Mouse (Mus musculus): ENCODE measurements around the gene Cops8. TPM values are rescaled to one million over a fixed set of nuclear protein-coding genes. Genes with fewer than 3 reads are reported as not detected.
A peak's percentile ranks its signal among the peaks of the same experiment; 100 is the strongest.

Gene Cops8
- polyA plus RNA-seq, 1 experiment from 2014 or later, result 147 TPM

DNA sequence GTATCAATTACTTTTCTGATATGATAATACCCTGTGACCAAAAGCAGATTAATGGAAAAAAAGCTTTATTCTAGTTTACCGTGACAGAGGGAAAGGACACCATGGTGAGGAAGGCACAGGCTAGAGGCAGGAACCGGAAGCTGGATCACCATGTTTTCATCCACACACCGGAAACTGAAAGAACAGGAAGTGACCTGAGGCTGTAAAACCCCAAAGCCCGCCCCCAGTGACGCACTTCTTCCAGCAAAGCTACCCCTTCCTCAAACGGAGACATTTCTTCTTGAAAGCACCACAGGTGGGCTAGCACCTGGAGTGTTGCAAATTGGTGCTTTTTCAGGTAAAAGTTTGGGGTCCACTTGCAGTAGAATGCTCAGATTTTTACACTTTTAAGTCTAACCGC, 20.1 kb upstream of the Cops8 start:
- Histone ChIP-seq H3K27ac (ENCODE audit: low read length) (no peak overlapping the region), H3K4me1 (ENCODE audit: control insufficient read depth, insufficient read depth, low read length) (no peaks in the 10 kb centered on the region), H3K27me3 (ENCODE audit: control insufficient read depth, insufficient read depth, low read length) (no peaks in the 10 kb centered on the region), H3K4me3 (ENCODE audit: low read depth, low read length) (no peak overlapping the region), H3K4me2 (replicated peaks; ENCODE audit: low read depth, low read length) (no peak overlapping the region), H3K9ac (replicated peaks; ENCODE audit: low read depth, low read length) (no peak overlapping the region), H3K36me3 (ENCODE audit: control insufficient read depth, insufficient read depth, low read length) (no peaks in the 10 kb centered on the region), H3K9me3 (ENCODE audit: control insufficient read depth, low read depth, low read length) (no peaks in the 10 kb centered on the region)
- no peak for ATAC-seq (ENCODE audit: insufficient number of reproducible peaks, insufficient read depth, low FRiP score, low read depth)
- 82% methylated on average over 7 of the region's 7 CpGs for WGBS

DNA sequence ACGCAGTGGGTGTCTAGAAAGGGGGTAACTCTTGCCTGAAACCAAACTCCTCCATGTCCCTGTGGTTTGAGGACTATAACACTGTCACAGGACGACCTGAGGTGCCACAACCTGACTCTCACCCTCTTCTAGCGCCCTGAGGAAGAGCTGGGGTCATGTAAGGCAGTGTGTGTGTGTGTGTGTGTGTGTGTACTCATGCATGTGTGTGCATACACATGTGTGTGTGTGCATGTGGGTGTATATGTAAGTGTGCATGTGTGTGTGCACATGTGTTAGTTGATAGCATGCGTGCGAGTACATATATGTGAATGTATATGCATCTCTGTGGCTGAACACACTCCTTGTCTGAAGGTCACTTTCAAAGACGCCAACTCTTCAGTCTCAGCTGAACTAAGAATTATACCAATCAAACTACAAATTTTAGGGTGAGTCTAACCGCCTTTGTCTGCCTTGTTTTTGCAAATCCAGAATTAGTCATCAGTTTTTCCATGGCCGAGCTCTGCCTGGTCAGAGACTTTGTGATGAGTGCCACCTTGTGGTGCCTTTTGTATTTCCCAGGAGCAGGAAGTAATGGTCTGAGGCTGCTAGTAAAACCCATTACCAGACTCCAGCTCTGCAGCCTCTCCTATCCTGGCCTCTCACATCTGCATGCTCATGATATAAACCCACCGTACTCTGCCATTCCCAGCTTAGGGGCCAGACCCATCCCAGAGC, 14.6 kb upstream of the Cops8 start:
- ATAC-seq (ENCODE audit: insufficient number of reproducible peaks, insufficient read depth, low FRiP score, low read depth), result 0 out of 2 replicates have a peak, but pooled peaks have one; percentile 54
- Histone ChIP-seq H3K4me1 (ENCODE audit: control insufficient read depth, insufficient read depth, low read length) (0 out of 2 replicates have a peak, but pooled peaks cover 2% of the 10 kb centered on the region), H3K9ac (replicated peaks; ENCODE audit: low read depth, low read length) (no peak overlapping the region), H3K27ac (ENCODE audit: low read length) (no peak overlapping the region), H3K9me3 (ENCODE audit: control insufficient read depth, low read depth, low read length) (no peaks in the 10 kb centered on the region), H3K4me2 (replicated peaks; ENCODE audit: low read depth, low read length) (no peak overlapping the region), H3K36me3 (ENCODE audit: control insufficient read depth, insufficient read depth, low read length) (no peaks in the 10 kb centered on the region), H3K4me3 (ENCODE audit: low read depth, low read length) (no peak overlapping the region), H3K27me3 (ENCODE audit: control insufficient read depth, insufficient read depth, low read length) (no peaks in the 10 kb centered on the region)
- WGBS, result 58% methylated on average over 9 of the region's 9 CpGs

DNA sequence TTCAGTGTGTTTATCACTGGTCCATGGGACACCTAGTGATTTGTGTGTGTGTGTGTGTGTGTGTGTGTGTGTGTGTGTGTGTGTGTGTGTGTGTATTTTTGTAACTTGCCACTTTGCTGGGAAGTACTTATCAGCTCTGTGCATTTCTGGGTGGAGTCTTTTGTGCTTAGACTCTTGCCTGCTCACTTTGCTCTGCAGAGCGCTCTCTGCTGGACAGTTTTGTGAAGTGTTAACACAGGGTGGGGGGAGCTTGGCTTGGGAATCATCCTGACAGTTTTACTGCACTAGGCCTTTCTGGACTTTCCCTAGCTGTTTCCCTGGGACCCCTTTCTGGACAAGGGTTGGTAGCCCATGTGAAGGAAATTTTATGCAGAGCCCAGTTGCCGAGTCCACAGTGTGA, 12.0 kb upstream of the Cops8 start:
- Histone ChIP-seq H3K4me1 (ENCODE audit: control insufficient read depth, insufficient read depth, low read length) (0 out of 2 replicates have a peak, but pooled peaks cover 2% of the 10 kb centered on the region), H3K9me3 (ENCODE audit: control insufficient read depth, low read depth, low read length) (no peaks in the 10 kb centered on the region), H3K9ac (replicated peaks; ENCODE audit: low read depth, low read length) (no peak overlapping the region), H3K27ac (ENCODE audit: low read length) (no peak overlapping the region), H3K36me3 (ENCODE audit: control insufficient read depth, insufficient read depth, low read length) (no peaks in the 10 kb centered on the region), H3K27me3 (ENCODE audit: control insufficient read depth, insufficient read depth, low read length) (no peaks in the 10 kb centered on the region), H3K4me2 (replicated peaks; ENCODE audit: low read depth, low read length) (no peak overlapping the region), H3K4me3 (ENCODE audit: low read depth, low read length) (no peak overlapping the region)
- no peak for ATAC-seq (ENCODE audit: insufficient number of reproducible peaks, insufficient read depth, low FRiP score, low read depth)
- WGBS, result 42% methylated on average over 2 of the region's 2 CpGs

DNA sequence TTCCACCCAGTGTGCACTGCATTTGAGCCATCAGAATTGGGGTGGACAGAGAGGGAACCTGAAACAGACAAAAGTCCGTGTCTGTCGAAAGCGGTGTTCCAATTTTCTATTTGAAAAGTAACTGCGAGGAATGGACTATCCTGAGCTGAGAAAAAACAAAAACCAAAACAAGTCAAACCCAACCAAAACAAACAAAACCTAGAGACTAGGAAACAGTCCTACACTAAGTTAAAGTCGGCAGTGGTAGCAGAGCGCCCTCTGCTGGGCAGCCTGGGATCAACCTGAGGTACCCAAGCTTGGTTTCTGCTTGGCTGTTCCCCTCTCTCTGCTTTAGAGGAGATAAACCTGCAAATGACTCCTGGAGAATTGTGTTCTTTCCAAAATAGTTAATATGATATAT, 10.0 kb upstream of the Cops8 start:
- no peak overlapping the region for H3K9ac ChIP-seq (replicated peaks; ENCODE audit: low read depth, low read length)
- H3K4me1 ChIP-seq (ENCODE audit: control insufficient read depth, insufficient read depth, low read length), result 0 out of 2 replicates have a peak, but pooled peaks cover 2% of the 10 kb centered on the region
- no peak overlapping the region for H3K27ac ChIP-seq (ENCODE audit: low read length)
- H3K27me3 ChIP-seq (ENCODE audit: control insufficient read depth, insufficient read depth, low read length), result no peaks in the 10 kb centered on the region
- H3K4me3 ChIP-seq (ENCODE audit: low read depth, low read length), result no peak overlapping the region
- H3K4me2 ChIP-seq (replicated peaks; ENCODE audit: low read depth, low read length), result no peak overlapping the region
- no peaks in the 10 kb centered on the region for H3K9me3 ChIP-seq (ENCODE audit: control insufficient read depth, low read depth, low read length)
- WGBS, result 14% methylated on average over 6 of the region's 6 CpGs
- ATAC-seq (ENCODE audit: insufficient number of reproducible peaks, insufficient read depth, low FRiP score, low read depth), result no peak
- H3K36me3 ChIP-seq (ENCODE audit: control insufficient read depth, insufficient read depth, low read length), result no peaks in the 10 kb centered on the region

DNA sequence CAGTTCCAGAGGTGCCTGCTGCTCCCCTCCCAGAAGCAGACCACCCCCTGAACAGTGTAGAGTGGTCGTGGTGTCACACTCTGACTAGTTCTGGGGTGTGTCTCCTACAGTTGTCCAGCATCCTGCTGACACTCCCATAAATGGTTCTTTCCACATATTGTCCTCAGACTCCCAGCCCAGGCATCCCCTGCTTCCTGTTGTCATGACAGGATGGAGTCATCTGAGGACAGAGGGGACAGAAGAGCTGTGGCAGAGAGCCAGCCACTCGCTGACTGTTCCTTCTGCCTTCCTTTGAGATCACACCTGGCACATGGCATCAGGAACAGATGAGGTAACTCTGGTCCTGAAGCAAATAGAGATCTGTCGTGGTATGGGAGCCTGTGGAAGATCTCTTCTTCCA, 3.6 kb upstream of the Cops8 start:
- Histone ChIP-seq H3K9me3 (ENCODE audit: control insufficient read depth, low read depth, low read length) (no peaks in the 10 kb centered on the region), H3K9ac (replicated peaks; ENCODE audit: low read depth, low read length) (no peak overlapping the region), H3K4me1 (ENCODE audit: control insufficient read depth, insufficient read depth, low read length) (no peaks in the 10 kb centered on the region), H3K27me3 (ENCODE audit: control insufficient read depth, insufficient read depth, low read length) (no peaks in the 10 kb centered on the region), H3K4me3 (ENCODE audit: low read depth, low read length) (no peak overlapping the region), H3K36me3 (ENCODE audit: control insufficient read depth, insufficient read depth, low read length) (no peaks in the 10 kb centered on the region), H3K27ac (ENCODE audit: low read length) (no peak overlapping the region), H3K4me2 (replicated peaks; ENCODE audit: low read depth, low read length) (no peak overlapping the region)
- no peak for ATAC-seq (ENCODE audit: insufficient number of reproducible peaks, insufficient read depth, low FRiP score, low read depth)
- WGBS, result 50% methylated on average over 3 of the region's 3 CpGs

DNA sequence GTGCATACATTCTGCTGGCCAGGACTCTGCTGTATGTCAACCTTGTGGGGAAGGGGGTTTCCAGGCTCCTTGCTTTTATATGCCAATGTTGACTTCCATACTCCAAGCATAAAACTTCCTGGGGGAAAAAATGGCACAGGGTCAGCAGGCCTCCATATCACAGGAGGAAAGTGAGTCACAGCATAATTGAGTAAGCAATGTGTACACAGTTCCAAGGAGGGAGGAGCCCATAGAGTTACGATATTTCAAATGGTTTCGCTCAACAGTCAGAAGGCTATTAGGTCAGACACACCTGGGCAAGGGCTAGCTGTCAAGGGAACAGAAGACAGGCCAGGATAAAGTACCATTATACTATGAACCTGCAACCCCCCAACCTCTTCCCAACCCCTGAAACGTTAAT, 1.7 kb upstream of the Cops8 start:
- ATAC-seq (ENCODE audit: insufficient number of reproducible peaks, insufficient read depth, low FRiP score, low read depth), result peak; percentile 73; the same call in 1 of the 2 replicates
- H3K9ac ChIP-seq (replicated peaks; ENCODE audit: low read depth, low read length), result no peak overlapping the region
- peaks cover 4% of the 10 kb centered on the region; the same call in 1 of the 2 replicates for H3K36me3 ChIP-seq (ENCODE audit: control insufficient read depth, insufficient read depth, low read length)
- no peaks in the 10 kb centered on the region for H3K27me3 ChIP-seq (ENCODE audit: control insufficient read depth, insufficient read depth, low read length)
- H3K4me1 ChIP-seq (ENCODE audit: control insufficient read depth, insufficient read depth, low read length), result no peaks in the 10 kb centered on the region
- H3K4me2 ChIP-seq (replicated peaks; ENCODE audit: low read depth, low read length), result no peak overlapping the region
- no peak overlapping the region for H3K4me3 ChIP-seq (ENCODE audit: low read depth, low read length)
- H3K9me3 ChIP-seq (ENCODE audit: control insufficient read depth, low read depth, low read length), result no peaks in the 10 kb centered on the region
- peak overlapping the region; percentile 72; the same call in 1 of the 2 replicates for H3K27ac ChIP-seq (ENCODE audit: low read length)
- 53% methylated on average over 3 of the region's 3 CpGs for WGBS

DNA sequence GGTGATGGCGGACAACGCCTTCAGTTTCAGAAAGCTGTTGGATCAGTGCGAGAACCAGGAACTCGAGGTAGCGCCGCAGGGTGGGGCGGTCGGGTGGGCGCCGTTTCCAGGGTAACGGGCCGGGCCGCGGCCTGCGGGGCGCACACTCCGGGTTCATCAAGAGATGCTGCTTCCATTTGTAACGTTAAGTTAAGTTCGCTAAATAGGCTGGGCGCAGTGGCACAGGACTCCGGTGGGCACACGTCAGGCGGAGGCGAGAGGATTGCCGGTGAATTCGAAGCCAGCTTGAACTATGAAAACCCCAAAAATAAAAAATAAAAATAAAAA, 743 bp downstream of the Cops8 start:
- under 1% methylated on average over 26 of the region's 26 CpGs for WGBS
- H3K36me3 ChIP-seq (ENCODE audit: control insufficient read depth, insufficient read depth, low read length), result peaks cover 23% of the 10 kb centered on the region
- H3K4me1 ChIP-seq (ENCODE audit: control insufficient read depth, insufficient read depth, low read length), result no peaks in the 10 kb centered on the region
- peak overlapping the region; percentile 90 for H3K9ac ChIP-seq (replicated peaks; ENCODE audit: low read depth, low read length)
- H3K27ac ChIP-seq (ENCODE audit: low read length), result 0 out of 2 replicates have a peak overlapping the region, but pooled peaks have one; percentile 17
- H3K27me3 ChIP-seq (ENCODE audit: control insufficient read depth, insufficient read depth, low read length), result no peaks in the 10 kb centered on the region
- no peak for ATAC-seq (ENCODE audit: insufficient number of reproducible peaks, insufficient read depth, low FRiP score, low read depth)
- H3K4me3 ChIP-seq (ENCODE audit: low read depth, low read length), result peak overlapping the region; percentile 94
- no peaks in the 10 kb centered on the region for H3K9me3 ChIP-seq (ENCODE audit: control insufficient read depth, low read depth, low read length)
- H3K4me2 ChIP-seq (replicated peaks; ENCODE audit: low read depth, low read length), result peak overlapping the region; percentile 49

DNA sequence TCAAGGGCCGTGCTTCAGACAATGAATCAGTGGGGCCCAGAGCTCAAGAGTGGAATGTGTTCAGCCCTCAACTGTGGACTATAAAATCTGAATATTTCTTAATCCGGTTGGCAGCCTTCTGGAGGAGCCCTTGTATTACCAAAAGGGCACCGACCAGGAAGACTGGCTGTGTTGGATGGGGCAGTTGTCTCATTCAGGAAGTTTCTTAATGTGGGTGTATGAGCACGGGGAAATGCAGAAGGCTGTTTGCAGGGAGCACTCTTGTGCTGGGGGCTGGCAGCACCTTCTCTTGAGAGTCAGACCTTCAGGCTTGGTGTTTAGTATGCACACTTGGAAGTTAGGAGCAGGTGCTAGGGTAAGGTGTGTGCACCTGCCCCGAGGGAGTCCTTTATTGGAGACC, 6.6 kb downstream of the Cops8 start:
- peaks cover 68% of the 10 kb centered on the region for H3K36me3 ChIP-seq (ENCODE audit: control insufficient read depth, insufficient read depth, low read length)

DNA sequence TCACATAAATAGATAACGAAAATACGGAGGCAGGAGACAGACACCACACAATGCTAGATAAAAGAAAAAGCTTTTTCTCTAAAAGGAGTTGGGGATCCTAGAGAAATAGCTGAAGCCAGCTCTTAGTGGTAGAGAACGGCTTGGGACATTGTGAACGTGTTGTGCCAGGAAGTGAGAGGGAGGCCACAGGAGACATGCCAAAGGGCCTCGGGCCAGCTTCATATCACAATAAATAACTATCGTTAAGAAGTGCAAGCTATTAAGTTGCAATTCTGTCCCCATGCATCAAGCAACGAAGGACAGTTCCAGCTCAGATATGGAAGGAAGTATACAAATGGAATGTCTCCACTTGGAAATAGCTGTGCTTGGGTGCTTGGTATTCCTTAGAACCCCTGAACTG, 14.5 kb downstream of the Cops8 start:
- 88% methylated on average over 7 of the region's 7 CpGs for WGBS
- H3K9ac ChIP-seq (replicated peaks; ENCODE audit: low read depth, low read length), result no peak overlapping the region
- no peak overlapping the region for H3K4me3 ChIP-seq (ENCODE audit: low read depth, low read length)
- peaks cover 18% of the 10 kb centered on the region for H3K36me3 ChIP-seq (ENCODE audit: control insufficient read depth, insufficient read depth, low read length)
- no peaks in the 10 kb centered on the region for H3K4me1 ChIP-seq (ENCODE audit: control insufficient read depth, insufficient read depth, low read length)
- no peaks in the 10 kb centered on the region for H3K9me3 ChIP-seq (ENCODE audit: control insufficient read depth, low read depth, low read length)
- H3K27me3 ChIP-seq (ENCODE audit: control insufficient read depth, insufficient read depth, low read length), result no peaks in the 10 kb centered on the region
- no peak overlapping the region for H3K27ac ChIP-seq (ENCODE audit: low read length)
- H3K4me2 ChIP-seq (replicated peaks; ENCODE audit: low read depth, low read length), result no peak overlapping the region
- no peak for ATAC-seq (ENCODE audit: insufficient number of reproducible peaks, insufficient read depth, low FRiP score, low read depth)

More for the DNA sequence above, 6.6 kb downstream of the Cops8 start:
- WGBS, result 90% methylated on average over 5 of the region's 5 CpGs
- Histone ChIP-seq H3K4me1 (ENCODE audit: control insufficient read depth, insufficient read depth, low read length) (no peaks in the 10 kb centered on the region), H3K9me3 (ENCODE audit: control insufficient read depth, low read depth, low read length) (no peaks in the 10 kb centered on the region), H3K4me2 (replicated peaks; ENCODE audit: low read depth, low read length) (no peak overlapping the region), H3K27ac (ENCODE audit: low read length) (no peak overlapping the region), H3K27me3 (ENCODE audit: control insufficient read depth, insufficient read depth, low read length) (no peaks in the 10 kb centered on the region), H3K9ac (replicated peaks; ENCODE audit: low read depth, low read length) (no peak overlapping the region), H3K4me3 (ENCODE audit: low read depth, low read length) (no peak overlapping the region)
- no peak for ATAC-seq (ENCODE audit: insufficient number of reproducible peaks, insufficient read depth, low FRiP score, low read depth)
